ENCODE assay signal across 18 mouse cellular contexts in the genomic region with DNA sequence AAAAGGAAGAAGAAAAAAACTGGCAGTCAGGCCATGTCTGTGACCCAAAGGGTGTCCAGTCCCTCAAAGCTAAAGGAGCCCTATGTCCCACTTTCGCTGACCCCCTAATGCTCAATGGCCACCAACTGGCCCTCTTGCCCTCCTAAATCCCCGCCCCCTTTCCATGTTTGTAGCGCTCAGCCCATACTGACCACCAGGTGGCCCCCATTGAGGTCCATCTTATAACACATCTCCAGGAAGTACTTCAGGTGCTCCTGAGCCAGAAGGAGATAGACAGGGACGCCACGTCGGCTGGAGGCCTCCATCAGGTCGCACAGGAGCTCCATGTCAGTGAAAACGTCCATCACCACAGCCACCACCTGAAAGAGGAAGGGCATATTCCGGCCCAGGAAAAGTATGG. TPM values are rescaled to one million over a fixed set of nuclear protein-coding genes. Genes with fewer than 3 reads are reported as not detected.
DNase-seq lines count a peak whose midpoint lies in the region; ATAC-seq and TF ChIP-seq lines count a peak whose summit lies in the region.
"Had no signal": no experiment of that assay in that cellular context is flagged by ENCODE, and none has a peak within 500 bp of the region (broad histone marks: within the 10 kb centered on the region; RNA-seq: fewer than 3 reads in every experiment).

No protein-coding gene starts in this region.

- no peak overlapping the region for H3K9ac ChIP-seq in heart, adult 2 months (ENCODE audit: low read depth, low read length)
- H3K9ac ChIP-seq in liver, postnatal 0 days (replicated peaks), result no peak overlapping the region
- no peak overlapping the region for H3K9ac ChIP-seq in liver, embryonic 11.5 days (ENCODE audit: low read depth, low read length)
- H3K9ac ChIP-seq in MEL (ENCODE audit: control insufficient read depth, low read depth, low read length, poor library complexity, severe bottlenecking), result no peak overlapping the region
- H3K9ac ChIP-seq: forebrain, embryonic 12.5 days; heart, embryonic 15.5 days; limb, embryonic 13.5 days had no signal

- H3K4me1 ChIP-seq in heart, adult 2 months (ENCODE audit: control insufficient read depth, insufficient read depth, low read length), result no peaks in the 10 kb centered on the region
- peaks cover 13% of the 10 kb centered on the region for H3K4me1 ChIP-seq in liver, postnatal 0 days (ENCODE audit: insufficient read depth)
- H3K4me1 ChIP-seq in liver, embryonic 11.5 days (replicated peaks; ENCODE audit: control insufficient read depth, insufficient read depth, low read length), result peaks cover 7% of the 10 kb centered on the region
- peaks cover 0 to 5% of the 10 kb centered on the region in 2 experiments; a peak in 2 of 4 replicates for H3K4me1 ChIP-seq in MEL (ENCODE audit: control insufficient read depth in 1 of 2, insufficient read depth in 2 of 2, low read length in 2 of 2)
- peaks cover 23% of the 10 kb centered on the region for H3K4me1 ChIP-seq in small intestine, adult 2 months (ENCODE audit: control insufficient read depth, insufficient read depth, insufficient read length, low read length)

- intact Hi-C loops in heart, adult 2 months (cut with DNase I), result no loop called here
- intact Hi-C loops in gastrocnemius, postnatal 36 days (cut with DNase I), result no loop called here

- H3K4me3 ChIP-seq in heart, adult 2 months, result no peak overlapping the region
- no peak overlapping the region for H3K4me3 ChIP-seq in liver, postnatal 0 days (ENCODE audit: low read depth, low read length)
- no peak overlapping the region for H3K4me3 ChIP-seq in liver, embryonic 11.5 days (ENCODE audit: low read depth, low read length)
- no peak overlapping the region for H3K4me3 ChIP-seq in MEL (ENCODE audit: control insufficient read depth in 1 of 2, insufficient read depth in 1 of 2, low read depth in 2 of 2, low read length in 2 of 2)
- H3K4me3 ChIP-seq in small intestine, adult 2 months (ENCODE audit: low read depth, low read length), result no peak overlapping the region
- H3K4me3 ChIP-seq: forebrain, embryonic 12.5 days; heart, embryonic 15.5 days; limb, embryonic 13.5 days had no signal

- no peak for ATAC-seq in liver, postnatal 0 days
- no peak for ATAC-seq in liver, embryonic 11.5 days (replicated peaks; ENCODE audit: low FRiP score)
- ATAC-seq: CD4-positive, CD25-positive, alpha-beta regulatory T cell, adult 4 months; hindbrain, embryonic 16.5 days; midbrain, embryonic 16.5 days had no signal

- no peak overlapping the region for H3K27ac ChIP-seq in heart, adult 2 months
- no peak overlapping the region for H3K27ac ChIP-seq in liver, postnatal 0 days (ENCODE audit: low read depth)
- H3K27ac ChIP-seq in liver, embryonic 11.5 days (ENCODE audit: low read depth, low read length), result no peak overlapping the region
- no peak overlapping the region for H3K27ac ChIP-seq in MEL (ENCODE audit: control insufficient read depth, low read depth, low read length)
- H3K27ac ChIP-seq in small intestine, adult 2 months (ENCODE audit: insufficient read depth, low read depth, low read length), result no peak overlapping the region
- H3K27ac ChIP-seq: forebrain, embryonic 12.5 days; heart, embryonic 15.5 days; limb, embryonic 13.5 days; macrophage had no signal

- H3K27me3 ChIP-seq in heart, adult 2 months (ENCODE audit: control insufficient read depth, insufficient read depth, low read length), result no peaks in the 10 kb centered on the region
- no peaks in the 10 kb centered on the region for H3K27me3 ChIP-seq in liver, postnatal 0 days (ENCODE audit: insufficient read depth, low read length)
- H3K27me3 ChIP-seq in liver, embryonic 11.5 days (replicated peaks; ENCODE audit: control insufficient read depth, insufficient read depth, low read length), result no peaks in the 10 kb centered on the region
- no peaks in the 10 kb centered on the region for H3K27me3 ChIP-seq in MEL (ENCODE audit: control insufficient read depth in 1 of 2, insufficient read depth in 2 of 2, low read length in 2 of 2)
- H3K27me3 ChIP-seq in small intestine, adult 2 months (ENCODE audit: control insufficient read depth, insufficient read depth, low read length), result no peaks in the 10 kb centered on the region

- no peak for TF ChIP-seq EP300 in heart, adult 2 months (IDR thresholded peaks at IDR 0.05; ENCODE audit: insufficient read depth, low read depth, low read length)
- TF ChIP-seq EP300 in liver, postnatal 0 days (IDR thresholded peaks at IDR 0.05; ENCODE audit: low read depth), result no peak
- TF ChIP-seq EP300 in MEL (IDR thresholded peaks at IDR 0.05; ENCODE audit: low read depth in 1 of 2, low read length in 2 of 2), result no peak

- TF ChIP-seq CTCF in heart, adult 2 months (IDR thresholded peaks at IDR 0.05), result peak; percentile 26
- peak; percentile 47 for TF ChIP-seq CTCF in liver, postnatal 0 days (IDR thresholded peaks at IDR 0.05; ENCODE audit: low read depth)
- TF ChIP-seq CTCF in MEL (IDR thresholded peaks at IDR 0.05 in 2 of 3, conservative IDR thresholded peaks at IDR 0.05 in 1 of 3; ENCODE audit: control insufficient read depth in 1 of 3, insufficient read depth in 1 of 3, low read depth in 2 of 3, low read length in 3 of 3, poor library complexity in 1 of 3, severe bottlenecking in 1 of 3), result peak; percentile 12 to 50 (median 45); a peak in 4 of 6 replicates
- peak; percentile 12; the same call in 1 of the 2 replicates for TF ChIP-seq CTCF in small intestine, adult 2 months (IDR thresholded peaks at IDR 0.05; ENCODE audit: extremely low read depth, insufficient read length, insufficient replicate concordance, low read depth, low read length)

- TF ChIP-seq POLR2A in heart, adult 2 months (IDR thresholded peaks at IDR 0.05; ENCODE audit: insufficient read depth, low read depth, low read length), result no peak
- no peak for TF ChIP-seq POLR2A in MEL (IDR thresholded peaks at IDR 0.05; ENCODE audit: control insufficient read depth in 1 of 2, insufficient read depth in 1 of 2, low read depth in 1 of 2, low read length in 2 of 2, poor library complexity in 1 of 2)
- TF ChIP-seq POLR2A in small intestine, adult 2 months (IDR thresholded peaks at IDR 0.05; ENCODE audit: low read depth, low read length), result no peak

- no peaks in the 10 kb centered on the region for H3K79me2 ChIP-seq in heart, adult 2 months (replicated peaks; ENCODE audit: control insufficient read depth, insufficient read depth, low read length)
- H3K79me2 ChIP-seq in MEL (ENCODE audit: control insufficient read depth, insufficient read depth, low read length, poor library complexity), result peaks cover 2% of the 10 kb centered on the region

- H3K9me3 ChIP-seq in liver, postnatal 0 days (ENCODE audit: low read length), result no peaks in the 10 kb centered on the region
- no peaks in the 10 kb centered on the region for H3K9me3 ChIP-seq in liver, embryonic 11.5 days (ENCODE audit: control insufficient read depth, low read length)
- H3K9me3 ChIP-seq in MEL (replicated peaks; ENCODE audit: insufficient read depth, low read length), result no peaks in the 10 kb centered on the region
- H3K9me3 ChIP-seq: forebrain, embryonic 12.5 days; heart, embryonic 15.5 days; limb, embryonic 13.5 days had no signal

- 53% methylated on average over 9 of the region's 9 CpGs for WGBS in heart, adult 2 months
- 41% methylated on average over 9 of the region's 9 CpGs for WGBS in liver, postnatal 0 days (ENCODE audit: insufficient replicate concordance)
- 45% methylated on average over 9 of the region's 9 CpGs for WGBS in liver, embryonic 11.5 days
- WGBS in small intestine, adult 2 months, result 45% methylated on average over 9 of the region's 9 CpGs

- TF ChIP-seq RAD21 in MEL (IDR thresholded peaks at IDR 0.05; ENCODE audit: low read depth, low read length), result no peak

- H3K36me3 ChIP-seq in heart, adult 2 months (ENCODE audit: control insufficient read depth, insufficient read depth, low read length), result no peaks in the 10 kb centered on the region
- H3K36me3 ChIP-seq in liver, postnatal 0 days (replicated peaks; ENCODE audit: insufficient read depth, low read length), result no peaks in the 10 kb centered on the region
- H3K36me3 ChIP-seq in liver, embryonic 11.5 days (ENCODE audit: control insufficient read depth, insufficient read depth, low read length), result no peaks in the 10 kb centered on the region
- peaks cover 0 to 4% of the 10 kb centered on the region in 2 experiments; a peak in 2 of 4 replicates for H3K36me3 ChIP-seq in MEL (ENCODE audit: control insufficient read depth in 1 of 2, insufficient read depth in 2 of 2, low read length in 2 of 2)
- no peaks in the 10 kb centered on the region for H3K36me3 ChIP-seq in small intestine, adult 2 months (ENCODE audit: control insufficient read depth, insufficient read depth, low read length)
- H3K36me3 ChIP-seq: forebrain, embryonic 12.5 days; heart, embryonic 15.5 days; limb, embryonic 13.5 days had no signal

- DNase-seq in heart, adult 2 months, result no peak
- DNase-seq in heart, adult 9 months (ENCODE audit: low spot score in 2 of 2), result no peak
- DNase-seq in liver, postnatal 0 days, result no peak
- no peak for DNase-seq in liver, embryonic 11.5 days (ENCODE audit: low spot score)
- DNase-seq in MEL (ENCODE audit: low read depth, low spot score), result peak; percentile 33
- DNase-seq in right cerebral cortex, adult 18-20 months, result no peak
- DNase-seq in gastrocnemius, postnatal 36 days, result no peak
- DNase-seq: cerebellum, adult 9-11 months; gastrocnemius, postnatal 14 days; thymus, postnatal 14 days had no signal

- no peak overlapping the region for H3K4me2 ChIP-seq in liver, postnatal 0 days (ENCODE audit: low read depth, low read length)
- no peak overlapping the region for H3K4me2 ChIP-seq in liver, embryonic 11.5 days
- H3K4me2 ChIP-seq: forebrain, embryonic 12.5 days; heart, embryonic 15.5 days; limb, embryonic 13.5 days had no signal

RNA-seq across cellular contexts. Expression of a gene that starts 3.4 kb away (rescaled TPM):
- total RNA-seq in heart, adult 2 months (2021), result not detected
- not detected in 2 replicates for polyA plus RNA-seq in heart, adult 2 months (2012; rRNA removed)
- 0.15 and 0.19 TPM in 2 replicates for polyA plus RNA-seq in liver, postnatal 0 days (2015; fragmentation: Nextera tagmentation; extraction: Ambion mirVana)
- 0.13 and 0.30 TPM in 2 replicates for polyA plus RNA-seq in liver, embryonic 11.5 days (2014; fragmentation: Nextera tagmentation; extraction: Ambion mirVana)
- total RNA-seq in MEL (2012; rRNA removed), result 0.04 TPM in 1 of 2 replicates, not detected in the other
- under 1 TPM in 1 of 2 experiments, not detected in 1; 0.03 TPM for polyA plus RNA-seq in MEL (2012; ENCODE audit: insufficient read depth in 1 of 2, insufficient read length in 2 of 2, low read depth in 1 of 2, low replicate concordance in 2 of 2, missing spikeins in 1 of 2)
- 0.34 and 0.89 TPM in 2 replicates for polyA plus RNA-seq in small intestine, adult 2 months (2012; rRNA removed)
- not detected for total RNA-seq in gastrocnemius, postnatal 36 days (2021)
- total RNA-seq: gastrocnemius, postnatal 14 days had no signal
- polyA plus RNA-seq: CD4-positive, CD25-positive, alpha-beta regulatory T cell, adult 4 months; macrophage had no signal

RNA-seq across cellular contexts. Expression of a gene that starts 4.6 kb away (rescaled TPM):
- 10 to 100 TPM; 51.2 to 52.3 TPM for total RNA-seq in heart, adult 2 months (2021)
- polyA plus RNA-seq in heart, adult 2 months (2012; rRNA removed), result 40.1 and 51.4 TPM in 2 replicates
- polyA plus RNA-seq in liver, postnatal 0 days (2015; fragmentation: Nextera tagmentation; extraction: Ambion mirVana), result 120 and 130 TPM in 2 replicates
- polyA plus RNA-seq in liver, embryonic 11.5 days (2014; fragmentation: Nextera tagmentation; extraction: Ambion mirVana), result 243 and 253 TPM in 2 replicates
- 318 and 349 TPM in 2 replicates for total RNA-seq in MEL (2012; rRNA removed)
- 100 to 1,000 TPM in 1 of 2 experiments, not detected in 1; 408 TPM for polyA plus RNA-seq in MEL (2012; ENCODE audit: insufficient read depth in 1 of 2, insufficient read length in 2 of 2, low read depth in 1 of 2, low replicate concordance in 2 of 2, missing spikeins in 1 of 2)
- 231 and 467 TPM in 2 replicates for polyA plus RNA-seq in small intestine, adult 2 months (2012; rRNA removed)
- 10 to 100 TPM; 36.1 to 45.9 TPM for total RNA-seq in gastrocnemius, postnatal 36 days (2021)

RNA-seq across cellular contexts. Expression of a gene that starts 12.1 kb away (rescaled TPM):
- total RNA-seq in heart, adult 2 months (2021), result 10 to 100 TPM; 25.4 to 28.9 TPM
- 41.0 and 43.7 TPM in 2 replicates for polyA plus RNA-seq in heart, adult 2 months (2012; rRNA removed)
- 6.6 and 7.5 TPM in 2 replicates for polyA plus RNA-seq in liver, postnatal 0 days (2015; fragmentation: Nextera tagmentation; extraction: Ambion mirVana)
- 5.6 and 6.8 TPM in 2 replicates for polyA plus RNA-seq in liver, embryonic 11.5 days (2014; fragmentation: Nextera tagmentation; extraction: Ambion mirVana)
- total RNA-seq in MEL (2012; rRNA removed), result 5.9 TPM in 2 replicates
- 10 to 100 TPM in 1 of 2 experiments, not detected in 1; 19.7 TPM for polyA plus RNA-seq in MEL (2012; ENCODE audit: insufficient read depth in 1 of 2, insufficient read length in 2 of 2, low read depth in 1 of 2, low replicate concordance in 2 of 2, missing spikeins in 1 of 2)
- 23.6 and 38.3 TPM in 2 replicates for polyA plus RNA-seq in small intestine, adult 2 months (2012; rRNA removed)
- 10 to 100 TPM; 22.3 to 23.2 TPM for total RNA-seq in gastrocnemius, postnatal 36 days (2021)

RNA-seq across cellular contexts. Expression of a gene that starts 56.2 kb away (rescaled TPM):
- not detected for total RNA-seq in heart, adult 2 months (2021)
- polyA plus RNA-seq in heart, adult 2 months (2012; rRNA removed), result 0.06 TPM in 1 of 2 replicates, not detected in the other
- polyA plus RNA-seq in liver, postnatal 0 days (2015; fragmentation: Nextera tagmentation; extraction: Ambion mirVana), result not detected in 2 replicates
- 0.04 TPM in 1 of 2 replicates, not detected in the other for polyA plus RNA-seq in liver, embryonic 11.5 days (2014; fragmentation: Nextera tagmentation; extraction: Ambion mirVana)
- total RNA-seq in MEL (2012; rRNA removed), result 0.23 and 0.27 TPM in 2 replicates
- under 1 TPM in 1 of 2 experiments, not detected in 1; 0.06 TPM for polyA plus RNA-seq in MEL (2012; ENCODE audit: insufficient read depth in 1 of 2, insufficient read length in 2 of 2, low read depth in 1 of 2, low replicate concordance in 2 of 2, missing spikeins in 1 of 2)
- polyA plus RNA-seq in small intestine, adult 2 months (2012; rRNA removed), result 0.22 and 2.4 TPM in 2 replicates
- not detected for total RNA-seq in gastrocnemius, postnatal 36 days (2021)
- polyA plus RNA-seq: CD4-positive, CD25-positive, alpha-beta regulatory T cell, adult 4 months had no signal
